Mouse (Mus musculus): ENCODE measurements at regions not wholly inside any gene's neighbourhood (a gene's known extent, or its start where the extent isn't known, plus 50 kb on each side); places are given as distances from the start of the nearest gene placed in this dataset.

DNA sequence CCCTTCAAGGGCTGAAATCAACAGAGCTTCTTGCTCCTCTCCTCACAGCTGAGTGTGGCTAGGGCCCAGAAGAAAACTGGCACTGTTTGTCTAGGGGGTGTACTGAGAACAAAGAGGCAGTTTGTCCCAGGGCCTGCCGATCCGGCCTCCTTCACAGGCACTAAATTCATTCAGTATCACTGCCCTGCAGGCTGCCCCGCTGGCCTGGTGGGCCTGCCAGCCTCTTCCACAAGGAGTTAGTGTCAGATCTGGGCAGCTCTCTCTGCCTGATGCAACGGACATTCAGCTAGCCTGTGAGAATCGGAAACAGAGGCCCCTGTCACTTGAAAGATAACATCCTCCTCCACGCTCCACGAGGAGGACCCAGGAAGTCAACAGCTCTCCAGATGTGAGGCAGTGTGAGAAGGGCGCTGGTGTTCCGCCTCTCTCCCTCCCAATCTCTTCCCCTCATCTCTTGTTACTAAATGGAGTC is 83.5 kb upstream of the Usp24 start:
- DNase-seq (ENCODE audit: low spot score) = no peak

DNA sequence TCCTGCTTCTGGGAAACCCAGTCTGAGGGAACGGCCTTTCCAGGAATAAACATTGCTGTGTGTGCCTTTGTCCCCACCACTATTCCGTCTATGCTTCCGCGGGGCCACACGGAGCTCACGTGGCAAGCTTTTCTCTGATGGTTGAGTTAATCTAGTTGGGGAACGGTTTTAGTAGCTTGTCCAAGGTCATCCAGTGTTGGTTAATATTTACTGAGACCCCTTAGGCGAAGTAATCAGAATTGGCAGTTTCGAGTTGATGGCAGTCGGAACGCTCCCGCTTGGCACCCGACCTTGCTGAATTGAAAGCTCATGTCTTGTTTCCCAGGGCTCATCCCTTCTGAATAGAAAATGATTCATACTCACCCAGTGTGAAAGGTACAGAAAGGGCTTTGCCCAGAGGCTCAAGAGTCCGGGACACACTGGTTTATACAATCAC is 71.6 kb upstream of the Usp24 start:
- no peak for DNase-seq (ENCODE audit: low spot score)

DNA sequence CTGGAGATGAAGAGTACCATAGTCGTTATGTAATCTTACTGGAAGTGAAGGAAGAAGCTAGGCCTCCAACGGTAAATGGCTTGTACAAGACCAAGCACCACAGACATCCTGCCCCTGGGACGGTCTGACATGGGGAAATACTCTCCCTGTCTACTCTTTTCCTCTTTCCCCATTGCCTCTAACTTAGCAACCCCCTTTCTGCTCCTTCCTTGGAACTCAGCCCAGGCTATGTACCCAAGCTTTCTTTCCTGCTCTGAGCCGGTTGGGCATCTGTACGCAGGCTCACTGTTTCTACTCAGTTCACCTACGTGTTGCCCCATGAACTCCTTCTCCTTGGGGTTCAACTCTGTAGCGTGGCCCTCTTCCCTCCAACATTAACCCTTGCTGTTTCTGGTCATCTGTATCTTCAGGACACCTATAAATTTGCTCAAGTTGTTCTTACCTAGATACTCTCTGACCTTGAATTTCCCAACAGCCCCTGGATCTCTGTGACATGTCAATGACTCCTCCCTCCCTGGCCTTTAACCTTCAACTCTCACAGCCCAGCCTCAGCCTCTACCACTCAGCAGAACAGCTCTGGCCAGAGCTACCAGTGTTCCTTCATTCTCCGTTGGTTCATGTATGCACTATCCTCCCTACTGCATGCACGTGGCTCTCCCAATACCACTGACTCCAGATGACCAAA is 71.0 kb upstream of the Usp24 start:
- DNase-seq (ENCODE audit: low spot score) = no peak

DNA sequence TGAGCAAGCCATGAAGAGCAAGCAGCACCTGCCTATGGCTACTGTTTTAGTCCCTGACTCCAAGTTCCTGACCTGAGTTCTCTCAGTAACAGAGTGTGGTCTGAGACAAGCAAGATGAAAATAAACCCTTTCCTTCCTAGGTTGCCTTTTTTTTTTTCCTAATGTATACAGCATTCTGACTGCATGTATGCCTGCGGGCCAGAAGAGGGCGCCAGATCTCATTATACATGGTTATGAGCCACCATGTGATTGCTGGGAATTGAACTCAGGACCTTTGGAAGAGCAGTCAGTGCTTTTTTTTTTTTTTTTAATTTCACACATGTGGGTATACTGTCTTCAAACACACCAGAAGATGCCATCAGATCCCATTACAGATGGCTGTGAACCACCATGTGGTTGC is 69.3 kb upstream of the Usp24 start:
- DNase-seq (ENCODE audit: low spot score) = no peak

DNA sequence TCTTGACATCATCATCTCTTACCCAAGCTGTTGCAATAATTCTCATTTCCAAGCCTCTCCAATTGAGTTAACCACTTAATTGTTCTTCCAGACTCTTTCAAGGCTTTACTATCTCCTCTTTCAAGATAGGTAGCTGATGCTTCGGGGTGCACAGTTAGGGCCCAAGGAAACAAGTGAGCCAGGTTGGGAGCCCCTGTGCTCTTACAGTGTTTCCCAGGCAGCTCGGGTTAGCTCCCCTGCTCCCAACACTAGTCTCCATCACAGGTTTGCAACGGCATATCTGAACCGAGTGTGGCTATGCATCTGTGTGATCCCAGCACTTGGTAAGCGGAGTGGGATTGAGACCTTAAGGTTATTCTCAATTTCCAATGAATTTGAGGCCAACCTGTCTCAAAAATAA is 68.6 kb upstream of the Usp24 start:
- no peak for DNase-seq (ENCODE audit: low spot score)

DNA sequence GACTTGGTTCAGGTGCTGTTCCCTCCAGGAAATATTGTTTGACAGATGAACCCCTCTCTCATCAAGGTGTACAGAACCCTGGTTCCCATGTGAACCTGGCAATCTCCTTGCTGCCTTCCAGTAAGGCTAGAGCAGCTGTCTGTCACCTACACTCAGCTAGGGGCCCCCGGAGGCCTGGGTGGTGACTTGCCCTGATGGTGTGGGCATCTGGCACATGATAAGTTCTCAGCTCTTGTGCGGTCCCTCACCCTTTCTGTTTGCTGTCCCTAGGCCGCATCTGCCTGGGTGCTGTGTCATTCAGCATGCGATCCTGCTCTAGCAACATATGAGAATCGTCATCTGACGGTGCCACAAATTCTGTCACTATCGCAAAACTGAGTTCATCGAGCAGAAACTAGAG is 67.7 kb upstream of the Usp24 start:
- no peak for DNase-seq (ENCODE audit: low spot score)

DNA sequence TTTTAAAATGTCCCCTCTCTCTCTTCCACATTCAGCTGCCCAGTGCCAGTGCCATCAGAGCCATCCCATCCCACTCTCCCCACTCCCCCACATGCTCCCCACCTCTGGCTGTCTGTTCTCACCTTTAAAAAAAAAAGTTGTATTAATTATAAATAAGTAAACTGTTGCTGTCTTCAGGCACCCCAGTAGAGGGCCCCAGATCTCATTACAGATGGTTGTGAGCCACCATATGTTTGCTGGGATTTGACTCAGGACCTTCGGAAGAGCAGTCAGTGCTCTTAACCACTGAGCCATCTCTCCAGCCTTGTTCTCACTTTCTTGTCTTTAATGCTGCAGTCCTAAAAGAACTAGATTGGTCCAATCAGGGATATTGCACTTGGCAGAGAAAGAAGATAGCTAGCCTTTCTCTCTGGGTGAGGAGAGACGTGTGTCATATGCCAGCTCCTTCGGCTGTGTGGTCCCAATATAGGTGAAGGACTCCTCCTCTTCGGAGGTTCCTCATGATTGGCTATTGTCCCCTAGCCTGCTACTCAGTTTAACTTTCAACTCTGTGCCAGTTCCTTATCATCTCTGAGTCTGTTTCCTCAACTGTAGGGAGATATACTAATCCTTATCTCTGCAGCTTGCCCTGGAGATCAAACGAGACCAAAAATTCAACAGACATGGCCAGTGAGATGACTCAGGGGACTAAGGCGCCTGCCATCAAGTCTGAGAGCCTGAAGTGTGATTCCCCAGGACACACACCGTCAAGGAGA is 66.8 kb upstream of the Usp24 start:
- DNase-seq (ENCODE audit: low spot score) = no peak

DNA sequence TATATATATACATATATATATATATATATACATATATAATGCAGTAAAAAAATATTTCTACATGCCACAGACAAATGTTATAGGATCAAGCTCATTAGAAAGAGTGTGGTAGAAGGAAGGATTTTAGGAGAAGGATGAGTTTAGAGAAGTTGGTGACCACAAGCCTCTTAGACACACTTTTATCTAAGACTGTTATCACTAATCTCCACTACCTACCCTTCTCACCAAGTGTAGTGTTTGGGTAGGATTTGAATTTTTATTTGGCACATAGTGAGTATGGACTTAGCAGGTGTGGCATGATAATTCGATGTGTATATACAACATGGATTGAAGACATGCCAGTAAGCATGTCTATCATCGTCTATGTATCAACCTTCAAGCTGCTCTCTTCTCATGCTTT is 66.0 kb upstream of the Usp24 start:
- no peak for DNase-seq (ENCODE audit: low spot score)

DNA sequence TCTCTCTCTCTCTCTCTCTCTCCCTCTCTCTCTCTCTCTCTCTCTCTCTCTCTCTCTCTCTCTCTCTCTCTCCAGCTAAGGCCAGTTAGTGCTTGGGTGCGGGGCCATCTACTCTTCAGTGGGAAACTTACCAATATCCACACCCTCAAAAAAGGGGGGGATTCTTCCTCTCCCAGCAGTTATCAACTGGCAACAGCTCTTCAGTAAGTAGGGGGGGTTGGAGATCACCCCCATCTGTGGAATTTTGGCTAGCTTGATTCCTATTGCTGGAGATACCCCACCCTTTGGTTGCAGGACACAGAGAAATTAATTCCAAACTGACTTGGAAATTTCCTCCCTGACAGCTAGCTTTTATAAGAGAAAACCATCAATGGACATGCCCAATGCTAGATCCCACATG is 64.6 kb upstream of the Usp24 start:
- DNase-seq (ENCODE audit: low spot score) = no peak

DNA sequence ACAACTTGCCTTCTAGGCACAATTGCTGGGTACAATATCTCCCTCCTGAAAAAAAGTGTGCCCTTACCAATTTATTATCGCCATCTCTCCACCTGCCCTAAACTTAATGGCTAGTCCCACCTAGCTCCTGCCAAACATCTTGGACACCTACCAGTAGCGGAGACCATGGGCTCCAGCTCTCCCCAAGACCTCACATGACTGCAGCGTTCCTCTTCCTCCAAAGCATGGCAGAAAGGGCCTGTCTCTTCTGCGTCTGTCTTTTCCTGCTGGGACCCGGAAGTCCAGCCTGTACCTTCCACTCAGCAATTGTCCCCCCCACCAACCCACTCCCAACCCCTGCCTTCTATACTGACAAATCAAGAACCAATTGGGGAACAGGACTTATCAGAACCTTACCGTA is 63.1 kb upstream of the Usp24 start:
- no peak for DNase-seq (ENCODE audit: low spot score)

DNA sequence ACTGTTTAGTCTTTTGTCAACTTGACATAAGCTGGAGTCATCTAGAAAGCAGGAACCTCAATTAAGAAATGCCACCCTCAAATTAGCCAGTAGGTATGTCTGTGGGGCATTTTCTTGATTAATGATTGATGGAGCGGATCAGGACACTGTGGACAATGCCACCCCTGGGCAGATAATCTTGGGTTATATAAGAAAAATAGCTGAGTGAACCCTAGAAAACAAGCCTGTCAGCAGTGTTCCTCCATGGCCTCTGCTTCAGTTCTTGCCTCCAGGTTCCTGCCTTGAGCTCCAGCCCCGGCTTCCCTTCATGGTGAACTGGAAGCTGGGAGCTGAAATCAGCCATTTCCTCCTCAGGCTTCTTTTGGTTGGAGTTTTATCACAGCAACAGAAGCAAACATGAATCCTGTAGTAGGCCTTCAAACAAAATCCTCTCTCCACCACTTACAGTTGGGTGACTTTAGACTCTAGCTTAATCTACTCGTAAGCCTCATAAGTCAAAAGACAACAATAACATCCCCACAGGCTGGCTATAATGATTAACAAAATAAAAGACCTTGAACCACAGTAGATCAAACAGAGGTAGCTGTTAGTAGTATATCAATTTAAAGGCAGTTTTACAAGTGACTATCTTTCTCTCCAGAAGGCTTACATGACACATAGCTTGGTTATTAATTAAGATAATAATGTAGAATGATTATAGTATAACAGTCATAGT is 61.1 kb upstream of the Usp24 start:
- DNase-seq (ENCODE audit: low spot score) = no peak

DNA sequence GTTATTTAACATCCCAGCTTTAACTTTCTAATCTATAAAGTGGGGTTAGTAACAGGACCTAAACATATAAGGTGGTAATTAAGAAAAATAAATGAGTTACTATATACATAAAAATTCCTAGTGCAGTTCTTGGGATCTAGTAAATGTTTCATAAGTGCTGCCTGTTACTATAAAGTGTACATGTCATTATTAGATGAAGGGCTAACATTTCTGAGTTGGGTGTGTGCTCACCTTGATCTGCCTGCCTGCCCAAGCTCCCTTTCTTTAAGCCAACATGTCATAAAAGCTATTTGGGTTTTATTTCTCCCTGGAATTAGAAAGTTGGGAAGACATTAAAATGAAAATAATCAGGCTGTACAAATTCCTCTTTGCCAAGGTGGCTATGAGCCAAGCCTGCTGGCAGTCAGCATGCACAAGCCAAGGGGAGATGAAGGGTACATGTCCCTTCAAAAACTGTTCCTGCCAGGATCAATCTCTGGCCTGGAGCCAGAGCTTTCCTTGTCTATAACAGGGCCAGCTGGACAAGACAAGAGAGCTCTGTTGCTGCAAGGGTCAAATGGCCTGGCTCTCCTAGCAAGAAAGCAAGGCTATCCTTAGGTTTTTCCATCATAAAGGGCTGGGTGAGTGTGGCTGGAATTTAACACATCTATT is 59.9 kb upstream of the Usp24 start:
- no peak for DNase-seq (ENCODE audit: low spot score)

DNA sequence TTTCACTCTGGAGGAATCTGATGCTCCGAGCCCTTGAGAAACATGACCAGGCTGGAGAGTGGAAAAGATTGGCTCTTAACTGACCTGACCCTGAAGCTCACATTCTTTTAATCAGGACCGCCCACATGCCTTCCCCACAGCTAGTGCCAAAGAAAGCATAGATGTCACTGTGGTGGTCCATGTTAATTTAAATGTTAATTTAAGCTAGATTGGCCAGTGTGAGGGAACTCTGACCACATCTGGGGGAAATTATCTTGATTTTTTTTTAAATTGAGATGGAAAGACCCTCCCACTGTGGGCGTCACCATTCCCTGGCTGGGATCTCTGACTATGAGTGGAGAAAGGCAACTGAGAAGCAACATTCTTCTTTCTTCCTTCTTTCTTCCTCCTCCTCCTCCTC is 54.6 kb upstream of the Usp24 start:
- no peak for DNase-seq (ENCODE audit: low spot score)

DNA sequence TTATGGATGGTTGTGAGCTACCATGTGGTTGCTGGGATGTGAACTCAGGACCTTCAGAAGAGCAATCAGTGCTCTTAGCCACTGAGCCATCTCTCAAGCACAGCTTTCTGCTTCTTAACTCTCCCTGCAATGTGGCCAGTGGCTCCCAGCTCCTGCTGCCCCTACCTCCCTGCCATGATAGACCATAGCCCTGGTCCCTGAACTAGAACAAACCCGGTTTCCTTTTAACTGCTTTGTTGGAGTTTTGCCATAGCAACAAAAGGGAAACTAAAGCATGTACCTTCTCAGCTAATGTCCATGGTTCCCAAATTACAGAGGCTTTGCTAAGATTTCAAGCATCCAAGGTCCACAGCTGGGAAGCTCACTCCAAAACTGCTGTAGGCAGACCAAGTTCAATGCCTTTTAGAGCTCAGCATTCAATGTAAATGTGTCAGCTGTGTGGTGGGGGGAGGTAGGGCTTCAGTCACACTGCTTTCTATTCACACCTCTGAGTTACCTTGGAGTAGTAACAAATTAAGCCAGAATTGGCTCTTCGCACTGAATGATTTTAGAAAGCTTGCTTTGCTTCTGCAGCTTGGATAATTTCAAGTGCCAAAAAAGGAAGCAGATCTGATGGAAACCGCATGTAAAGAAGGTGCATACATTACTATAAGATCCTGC is 54.0 kb upstream of the Usp24 start:
- no peak for DNase-seq (ENCODE audit: low spot score)

DNA sequence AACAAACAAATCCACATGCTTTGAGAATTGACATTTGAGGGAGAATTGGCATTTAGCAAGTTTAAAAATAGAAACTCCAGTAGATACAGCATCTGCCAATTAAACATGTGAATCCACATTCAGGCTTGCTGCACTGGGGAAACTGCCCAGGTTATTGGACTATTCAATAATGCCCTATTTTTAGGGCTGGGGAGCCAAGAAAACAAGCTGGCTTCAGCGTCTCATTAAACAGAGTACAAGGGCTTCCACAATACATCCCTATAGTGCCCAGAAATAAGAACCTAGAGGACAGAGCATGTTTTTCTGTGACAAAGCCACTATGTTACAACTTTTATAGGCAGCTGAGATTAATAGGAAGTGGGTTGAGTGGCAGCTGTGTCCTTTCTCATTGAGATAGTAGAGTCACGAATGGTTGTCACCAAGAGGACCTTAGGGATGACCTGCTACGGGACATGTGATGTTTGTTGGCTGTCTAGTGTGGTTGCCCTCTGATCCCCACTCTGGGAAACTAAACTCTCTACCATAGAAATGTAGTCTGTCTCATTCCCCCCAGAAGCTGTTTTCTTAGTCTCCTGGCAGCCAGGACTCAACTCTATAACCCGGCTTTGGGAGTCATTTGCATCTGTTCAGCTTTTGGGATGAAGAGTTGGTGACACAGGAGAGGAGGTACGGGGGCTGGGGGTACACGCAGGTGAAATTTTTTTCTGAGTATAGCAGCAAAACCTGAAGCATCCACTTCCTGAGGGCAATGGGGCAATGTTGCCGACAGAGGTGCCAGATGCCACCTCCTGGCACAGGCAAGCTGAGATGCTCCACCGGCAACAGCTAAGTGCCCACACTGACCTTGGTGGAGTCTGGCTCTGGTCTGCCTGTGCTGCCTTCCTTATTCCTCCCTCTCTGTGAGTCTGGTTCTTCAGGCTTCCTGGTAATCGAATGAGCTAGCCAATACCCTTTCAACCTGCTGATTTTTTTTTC is 53.0 kb upstream of the Usp24 start:
- DNase-seq (ENCODE audit: low spot score) = no peak

Data from spleen, adult 12 weeks (tissue).